Mouse (Mus musculus) c-Kit-positive CD71-negative TER-119-negative erythroid progenitor cells, embryonic 14.5 days (primary cell): ENCODE results near the gene Olfr180.

ENCODE experiments used
- DNase-seq: peaks from one replicate; pipeline ENCODE4 v3.0.0-alpha.2; 2013; ENCODE audit warnings: low read depth

Gene Olfr180

DNA sequence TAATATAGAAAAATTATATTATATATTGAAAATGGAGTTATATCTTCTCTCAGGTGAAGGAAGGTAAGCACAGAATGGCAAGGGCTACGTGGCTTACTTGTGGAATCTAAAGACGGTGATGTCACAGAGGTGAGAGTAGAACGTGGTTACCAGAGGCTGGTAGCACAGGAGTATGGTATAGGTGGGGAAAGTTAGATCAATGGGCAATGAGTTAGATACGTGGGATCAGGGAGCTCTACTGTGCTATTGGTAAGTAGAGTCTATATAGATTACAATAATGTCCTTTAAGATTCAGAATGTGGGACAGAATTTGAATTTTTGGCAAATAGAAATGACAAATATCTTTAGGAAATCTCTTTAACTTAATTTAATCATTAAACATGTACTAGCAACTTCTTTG, at the start of gene Olfr180:
TSS of gene Olfr180 (minus strand) at position 101 of the 400 bp plus-strand sequence.
- DNase-seq, result no peak

DNA sequence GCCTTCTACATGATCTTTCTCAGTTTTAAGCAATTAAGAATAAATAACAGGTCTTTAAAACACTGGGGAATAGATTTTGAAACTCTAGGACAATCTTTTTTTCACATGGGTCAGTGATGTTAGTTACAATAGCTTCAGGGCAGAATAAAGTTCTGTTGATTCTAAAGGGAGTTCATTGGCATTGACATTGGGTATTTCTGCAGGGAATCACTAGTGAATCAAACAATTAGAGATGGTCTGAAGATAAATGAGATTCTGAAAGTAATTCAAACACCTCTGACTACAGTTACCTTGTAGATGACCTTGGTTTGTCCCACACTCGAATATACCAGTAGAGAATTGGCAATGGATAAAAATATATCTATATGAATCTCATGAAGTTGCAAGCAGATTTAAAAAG, 537 bp downstream of the Olfr180 start, which contains the start of gene Olfr181:
TSS of gene Olfr181 (minus strand) at position 101 of the 400 bp plus-strand sequence.
- no peak for DNase-seq

- no peak for DNase-seq
Measured at GRCm38 (mm10) chr16:58891963-58892362, 37.2 kb downstream of the Olfr180 start, which contains the start of gene Olfr178. Gene Olfr178, minus strand, starts transcription at chr16:58892063.

DNA sequence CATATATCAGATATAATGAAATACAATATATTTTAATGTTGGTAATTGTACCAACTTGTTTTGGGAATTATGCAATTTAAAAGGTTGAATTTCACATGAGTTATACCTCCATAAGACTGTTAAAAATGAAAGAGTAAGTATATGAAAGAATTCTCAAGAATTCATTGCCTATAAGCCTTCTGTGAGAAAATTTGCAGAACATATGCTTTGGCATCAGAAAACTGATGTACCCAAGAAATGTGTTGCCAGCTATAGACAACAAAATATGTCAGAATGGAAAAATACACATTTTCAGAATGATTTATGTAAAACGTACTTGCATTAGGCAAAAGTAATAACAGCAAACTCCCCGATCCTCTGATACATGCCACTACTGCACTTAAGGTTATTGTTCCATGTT, 44.8 kb downstream of the Olfr180 start:
- no peak for DNase-seq

- DNase-seq, result no peak
Measured at GRCm38 (mm10) chr16:58874668-58875067, 54.5 kb downstream of the Olfr180 start, which contains the start of gene Olfr177. Gene Olfr177, minus strand, starts transcription at chr16:58874768.
